Mouse (Mus musculus) midbrain, embryonic 10.5 days (tissue): ENCODE measurements around the gene 1520401A03Rik. TPM values are rescaled to one million over a fixed set of nuclear protein-coding genes. Genes with fewer than 3 reads are reported as not detected.
A peak's percentile ranks its signal among the peaks of the same experiment; 100 is the strongest.

Source experiments
- DNase-seq: peaks from one replicate; pipeline ENCODE4 v3.0.0-alpha.2; 2017; ENCODE audit warnings: low spot score
- H3K27ac ChIP-seq: fragments of 300-500 bp; sonication (generic); replicated peaks from 2 replicates; pipeline ENCODE4 v1.5.1; 2016; ENCODE audit warnings: mild to moderate bottlenecking
- H3K27me3 ChIP-seq: fragments of 300-500 bp; sonication (generic); 2 replicates; pipeline ENCODE4 v1.6.1; 2016; ENCODE audit warnings: low read depth, mild to moderate bottlenecking; ENCODE audit not compliant: poor library complexity, severe bottlenecking
- H3K36me3 ChIP-seq: fragments of 300-500 bp; sonication (generic); 2 replicates; pipeline ENCODE4 v1.6.1; 2016; ENCODE audit warnings: mild to moderate bottlenecking, moderate library complexity
- H3K4me1 ChIP-seq: fragments of 300-500 bp; sonication (generic); 2 replicates; pipeline ENCODE4 v1.6.1; 2016
- H3K4me3 ChIP-seq: fragments of 300-500 bp; sonication (generic); 2 replicates; pipeline ENCODE4 v1.5.1; 2016; ENCODE audit warnings: mild to moderate bottlenecking, moderate library complexity
- H3K9me3 ChIP-seq: fragments of 300-500 bp; sonication (generic); replicated peaks from 2 replicates; pipeline ENCODE4 v1.6.1; 2016; ENCODE audit warnings: mild to moderate bottlenecking
- WGBS: fragments of 180-500 bp; shearing (Covaris S2); methylation state at CpG from one replicate; pipeline ENCODE4 v1.1.7; 2016; 5-methylcytosine and 5-hydroxymethylcytosine counted together
- polyA plus RNA-seq: library from polyadenylated mRNA; unstranded; fragments of >200 nt; fragmentation: Nextera tagmentation; extraction: Ambion mirVana; gene quantifications from 2 replicates; pipeline ENCODE4 v1.2.1, GENCODE M21; 2016

The 1520401A03Rik gene
- polyA plus RNA-seq, 1 experiment from 2014 or later, result not detected

GRCm38 (mm10) chr17:23671519-23671918, 51.1 kb downstream of the 1520401A03Rik start:
- H3K4me1 ChIP-seq, result peaks cover 47% of the 10 kb centered on the region
- peaks cover 44% of the 10 kb centered on the region for H3K36me3 ChIP-seq
- no peaks in the 10 kb centered on the region for H3K9me3 ChIP-seq
- 96% methylated on average over 3 of the region's 3 CpGs for WGBS
- H3K27me3 ChIP-seq, result peaks cover 27% of the 10 kb centered on the region
- no peak overlapping the region for H3K4me3 ChIP-seq
- no peak overlapping the region for H3K27ac ChIP-seq
- DNase-seq, result no peak

- Histone ChIP-seq H3K36me3 (peaks cover 49% of the 10 kb centered on the region), H3K27ac (no peak overlapping the region), H3K4me1 (peaks cover 38% of the 10 kb centered on the region), H3K9me3 (no peaks in the 10 kb centered on the region), H3K4me3 (no peak overlapping the region), H3K27me3 (peaks cover 17% of the 10 kb centered on the region)
- DNase-seq, result no peak
- WGBS, result 91% methylated on average over 7 of the region's 7 CpGs
Measured at GRCm38 (mm10) chr17:23670516-23671074, 52.0 kb downstream of the 1520401A03Rik start.

GRCm38 (mm10) chr17:23665511-23665910, 57.1 kb downstream of the 1520401A03Rik start:
- Histone ChIP-seq H3K4me3 (no peak overlapping the region), H3K27ac (no peak overlapping the region), H3K9me3 (no peaks in the 10 kb centered on the region), H3K36me3 (peaks cover 46% of the 10 kb centered on the region), H3K4me1 (peaks cover 8% of the 10 kb centered on the region), H3K27me3 (peaks cover 29% of the 10 kb centered on the region)
- no peak for DNase-seq
- 78% methylated on average over 14 of the region's 14 CpGs for WGBS

DNA sequence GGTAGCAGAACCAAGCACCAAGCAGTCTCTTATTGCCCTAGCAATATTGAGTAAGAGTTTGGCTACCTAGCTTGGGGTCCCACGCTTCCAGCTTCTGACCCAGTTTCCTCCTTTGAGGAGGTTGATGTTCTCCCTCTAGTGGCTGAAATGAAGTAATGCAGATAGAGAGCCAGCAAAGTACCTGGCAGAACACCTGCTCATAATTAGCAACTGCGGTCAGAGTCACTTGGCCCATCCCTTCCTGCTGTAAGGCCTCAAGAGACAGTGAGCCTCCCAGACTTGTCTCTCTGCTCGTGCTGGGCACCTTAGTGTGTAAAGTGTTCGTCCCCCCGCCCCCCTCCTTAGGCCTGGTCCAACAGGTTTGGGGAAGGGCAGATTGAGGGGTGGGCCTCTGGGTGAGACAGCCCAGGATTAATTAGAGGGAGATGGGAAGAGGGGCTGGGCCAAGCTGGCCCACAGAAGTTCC, 58.0 kb downstream of the 1520401A03Rik start:
- 8% methylated on average over 5 of the region's 5 CpGs for WGBS
- Histone ChIP-seq H3K36me3 (peaks cover 36% of the 10 kb centered on the region), H3K4me3 (no peak overlapping the region), H3K27me3 (peaks cover 38% of the 10 kb centered on the region), H3K27ac (no peak overlapping the region), H3K9me3 (no peaks in the 10 kb centered on the region), H3K4me1 (peaks cover 8% of the 10 kb centered on the region)
- DNase-seq, result no peak

DNA sequence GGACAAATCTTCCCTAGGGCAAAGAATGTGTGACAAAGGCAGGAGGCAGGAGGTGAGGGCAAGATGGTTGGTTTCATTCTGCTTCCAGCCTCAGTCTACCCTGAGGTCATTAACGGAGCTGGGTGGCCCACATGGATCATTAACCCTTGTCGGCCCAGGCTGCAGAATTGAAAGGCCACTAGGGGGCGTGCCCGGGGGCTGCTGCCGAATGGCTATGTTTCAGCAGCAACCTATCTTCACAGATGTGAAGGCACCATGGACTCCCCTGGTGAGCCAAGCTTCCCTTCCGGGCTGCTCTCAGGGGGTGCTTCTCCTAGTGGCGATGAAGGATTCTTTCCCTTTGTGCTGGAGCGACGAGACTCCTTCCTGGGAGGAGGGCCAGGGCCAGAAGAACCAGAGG, 61.1 kb downstream of the 1520401A03Rik start:
- DNase-seq, result peak; percentile 48

GRCm38 (mm10) chr17:23660876-23661200, 61.7 kb downstream of the 1520401A03Rik start:
- Histone ChIP-seq H3K4me1 (peaks cover 8% of the 10 kb centered on the region), H3K4me3 (no peak overlapping the region)
- 6% methylated on average over 14 of the region's 14 CpGs for WGBS

More for the DNA sequence above, 61.1 kb downstream of the 1520401A03Rik start:
- WGBS, result under 1% methylated on average over 9 of the region's 9 CpGs
- Histone ChIP-seq H3K36me3 (peaks cover 6% of the 10 kb centered on the region), H3K4me3 (no peak overlapping the region), H3K27ac (no peak overlapping the region), H3K9me3 (no peaks in the 10 kb centered on the region), H3K4me1 (peaks cover 8% of the 10 kb centered on the region), H3K27me3 (peaks cover 45% of the 10 kb centered on the region)

DNA sequence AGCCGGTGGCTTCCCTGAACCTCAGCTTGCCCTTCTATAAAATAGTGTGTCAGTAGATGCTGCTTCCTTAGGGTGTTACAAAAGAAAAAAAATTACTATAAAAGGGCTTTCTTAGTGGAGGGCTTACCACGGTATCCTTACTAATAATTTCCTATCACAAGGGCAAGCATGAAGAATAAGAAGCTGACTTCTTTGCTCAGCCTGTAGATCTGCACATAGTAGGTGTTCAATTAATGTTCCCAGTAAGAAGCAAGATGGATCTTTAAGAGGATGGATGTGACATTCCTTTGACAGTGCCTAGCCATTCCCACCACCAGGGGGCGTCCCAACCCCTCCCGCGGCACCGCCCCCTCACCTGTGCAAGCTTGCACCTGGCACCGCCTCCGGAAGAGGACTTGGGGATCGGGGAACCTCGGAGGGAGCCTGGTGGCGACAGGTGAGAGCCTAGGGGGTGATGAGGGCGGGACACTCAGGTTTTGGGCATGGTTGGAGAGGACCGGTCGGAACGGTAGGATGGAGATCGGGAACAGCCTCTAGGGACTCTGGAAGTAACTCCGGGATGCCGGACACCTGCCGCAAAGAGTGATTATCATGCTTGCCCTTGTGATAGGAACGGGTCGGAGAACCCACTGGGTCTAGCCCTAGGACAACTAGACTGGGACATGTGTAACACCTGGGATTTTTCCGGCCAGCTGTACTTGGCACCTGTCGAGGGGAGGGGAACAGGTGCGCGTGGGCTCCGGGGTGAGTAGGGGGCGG, 62.3 kb downstream of the 1520401A03Rik start, which contains the start of gene Bicdl2:
Gene Bicdl2 (plus strand): TSS at position 390 of the 759 bp plus-strand sequence.
- Histone ChIP-seq H3K4me3 (no peak within 1 kb of the TSS), H3K4me1 (peaks cover 8% of the 10 kb centered on the region), H3K9me3 (no peaks in the 10 kb centered on the region), H3K27me3 (peaks cover 45% of the 10 kb centered on the region), H3K36me3 (no peaks in the 10 kb centered on the region), H3K27ac (no peak within 1 kb of the TSS)
- 6% methylated on average over 27 of the region's 27 CpGs for WGBS
- DNase-seq, result no peak

More at GRCm38 (mm10) chr17:23660876-23661200, 61.7 kb downstream of the 1520401A03Rik start:
- peaks cover 45% of the 10 kb centered on the region for H3K27me3 ChIP-seq
- DNase-seq, result no peak
- H3K27ac ChIP-seq, result no peak overlapping the region
- no peaks in the 10 kb centered on the region for H3K36me3 ChIP-seq
- no peaks in the 10 kb centered on the region for H3K9me3 ChIP-seq

DNA sequence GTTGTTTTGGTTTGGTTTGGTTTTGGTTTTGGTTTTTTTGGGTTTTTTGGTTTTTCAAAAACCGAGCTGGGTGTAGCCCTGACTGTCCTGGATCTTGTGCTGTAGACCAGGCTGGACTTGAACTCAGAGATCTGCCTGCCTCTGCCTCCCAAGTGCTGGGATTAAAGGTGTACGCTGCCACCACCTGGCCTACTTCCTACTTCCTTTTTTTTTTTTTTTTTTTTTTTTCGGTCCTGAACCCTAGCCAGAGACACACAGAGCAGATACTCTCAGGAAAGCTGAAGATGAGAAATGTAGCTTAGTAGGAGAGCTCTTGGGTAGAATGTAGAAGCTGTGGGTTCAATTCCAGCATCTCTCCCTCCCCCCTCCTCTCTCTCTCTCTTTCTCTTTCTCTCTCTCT, 64.1 kb downstream of the 1520401A03Rik start:
- 80% methylated on average over 3 of the region's 3 CpGs for WGBS
- peaks cover 45% of the 10 kb centered on the region for H3K27me3 ChIP-seq
- no peak for DNase-seq

More for the DNA sequence above, 64.1 kb downstream of the 1520401A03Rik start:
- H3K4me1 ChIP-seq, result peaks cover 5% of the 10 kb centered on the region
- H3K36me3 ChIP-seq, result no peaks in the 10 kb centered on the region
- no peak overlapping the region for H3K4me3 ChIP-seq
- H3K9me3 ChIP-seq, result no peaks in the 10 kb centered on the region
- H3K27ac ChIP-seq, result no peak overlapping the region

Other genes with a start within 250 kb of the 1520401A03Rik start
- not detected in 2 replicates for gene Vmn2r117, start 243.1 kb downstream of the 1520401A03Rik start, polyA plus RNA-seq
- 27.5 and 28.7 TPM in 2 replicates for gene Zfp213, start 158.5 kb downstream of the 1520401A03Rik start, polyA plus RNA-seq
- gene Zfp13, start 123.3 kb downstream of the 1520401A03Rik start, polyA plus RNA-seq, result 19.8 and 25.7 TPM in 2 replicates
- gene Zscan10, start 121.9 kb downstream of the 1520401A03Rik start, polyA plus RNA-seq, result 0.12 and 0.19 TPM in 2 replicates
- gene Mmp25, start 77.5 kb downstream of the 1520401A03Rik start, polyA plus RNA-seq, result 0.89 and 1.1 TPM in 2 replicates
- gene Bicdl2, start 62.3 kb downstream of the 1520401A03Rik start, polyA plus RNA-seq, result 0.32 TPM in 1 of 2 replicates, not detected in the other
- 29.5 and 36.4 TPM in 2 replicates for gene Hcfc1r1, start 49.2 kb downstream of the 1520401A03Rik start, polyA plus RNA-seq
- gene Thoc6, start 48.9 kb downstream of the 1520401A03Rik start, polyA plus RNA-seq, result 74.2 and 77.3 TPM in 2 replicates
- 3.2 and 3.8 TPM in 2 replicates for gene Tnfrsf12a, start 45.3 kb downstream of the 1520401A03Rik start, polyA plus RNA-seq
- 3.5 and 10.1 TPM in 2 replicates for gene Cldn6, start 43.5 kb downstream of the 1520401A03Rik start, polyA plus RNA-seq
- 1.5 and 3.1 TPM in 2 replicates for gene Cldn9, start 38.8 kb downstream of the 1520401A03Rik start, polyA plus RNA-seq
- gene Pkmyt1, start 3.6 kb upstream of the 1520401A03Rik start, polyA plus RNA-seq, result 58.5 and 59.7 TPM in 2 replicates
- gene Paqr4, start 18.1 kb upstream of the 1520401A03Rik start, polyA plus RNA-seq, result 27.6 and 36.2 TPM in 2 replicates
- gene Kremen2, start 23.1 kb upstream of the 1520401A03Rik start, polyA plus RNA-seq, result 1.7 and 2.3 TPM in 2 replicates
- gene Flywch1, start 48.8 kb upstream of the 1520401A03Rik start, polyA plus RNA-seq, result 187 and 202 TPM in 2 replicates
- 19.5 and 23.4 TPM in 2 replicates for gene Flywch2, start 63.3 kb upstream of the 1520401A03Rik start, polyA plus RNA-seq
- 509 and 515 TPM in 2 replicates for gene Srrm2, start 67.7 kb upstream of the 1520401A03Rik start, polyA plus RNA-seq
- 1,078 TPM in 2 replicates for gene Elob, start 106.4 kb upstream of the 1520401A03Rik start, polyA plus RNA-seq
- 0.28 and 0.52 TPM in 2 replicates for gene Prss33, start 113.3 kb upstream of the 1520401A03Rik start, polyA plus RNA-seq
- not detected in 2 replicates for gene Prss32, start 121.1 kb upstream of the 1520401A03Rik start, polyA plus RNA-seq
- gene Prss41, start 121.4 kb upstream of the 1520401A03Rik start, polyA plus RNA-seq, result 1.7 and 2.3 TPM in 2 replicates
- gene Prss21, start 145.3 kb upstream of the 1520401A03Rik start, polyA plus RNA-seq, result not detected in 2 replicates
- not detected in 2 replicates for gene Dcpp1, start 158.1 kb upstream of the 1520401A03Rik start, polyA plus RNA-seq
- gene Dcpp2, start 158.1 kb upstream of the 1520401A03Rik start, polyA plus RNA-seq, result not detected in 2 replicates
- not detected in 2 replicates for gene Dcpp3, start 194.7 kb upstream of the 1520401A03Rik start, polyA plus RNA-seq
- gene Sbp, start 218.9 kb upstream of the 1520401A03Rik start, polyA plus RNA-seq, result not detected in 2 replicates
- not detected in 2 replicates for gene Sbpl, start 232.5 kb upstream of the 1520401A03Rik start, polyA plus RNA-seq